Mouse (Mus musculus) cortical plate, adult 2 months (tissue): ENCODE measurements around the gene Stard3.

Experiments used
- CTCF ChIP-seq: fragments of 200-500 bp; IDR thresholded peaks from 2 replicates; pipeline ENCODE4 v1.5.1; 2011; ENCODE audit warnings: mild to moderate bottlenecking, control low read depth, low read length; ENCODE audit not compliant: insufficient read depth; ENCODE audit errors: extremely low read depth
- POLR2A ChIP-seq: fragments of 200-500 bp; IDR thresholded peaks from 2 replicates; pipeline ENCODE4 v1.6.1; 2011; ENCODE audit warnings: mild to moderate bottlenecking, low read length, control low read depth; ENCODE audit not compliant: insufficient read depth; ENCODE audit errors: extremely low read depth

- no peak for TF ChIP-seq POLR2A
- TF ChIP-seq CTCF = no peak
Measured at GRCm38 (mm10) chr11:98369337-98369736, 11.2 kb downstream of the Stard3 start.
